Mouse (Mus musculus) heart, embryonic 16.5 days (tissue): Measurements from ENCODE around the gene Spesp1. TPM values are rescaled to one million over a fixed set of nuclear protein-coding genes. Genes with fewer than 3 reads are reported as not detected.

Experiments used
- ATAC-seq: fragments of 200-750 bp; cut with Nextera tagmentation; replicated peaks from 2 replicates; pipeline ENCODE4 v1.8.0; 2017; ENCODE audit warnings: moderate number of reproducible peaks; ENCODE audit not compliant: insufficient read depth, low FRiP score; ENCODE audit errors: extremely low read depth
- H3K27ac ChIP-seq: fragments of 300-500 bp; sonication (generic); 2 replicates; pipeline ENCODE4 v1.5.1; 2014; ENCODE audit warnings: mild to moderate bottlenecking, low read length, control low read depth, moderate library complexity
- H3K27me3 ChIP-seq: fragments of 300-500 bp; sonication (generic); 2 replicates; pipeline ENCODE4 v1.6.1; 2014; ENCODE audit warnings: low read length, mixed read lengths; ENCODE audit not compliant: control insufficient read depth, insufficient read depth
- H3K36me3 ChIP-seq: fragments of 300-500 bp; sonication (generic); 2 replicates; pipeline ENCODE4 v1.6.1; 2014; ENCODE audit not compliant: control insufficient read depth, insufficient read depth
- H3K4me1 ChIP-seq: fragments of 300-500 bp; sonication (generic); 2 replicates; pipeline ENCODE4 v1.6.1; 2014; ENCODE audit warnings: low read length, mixed read lengths; ENCODE audit not compliant: control insufficient read depth, insufficient read depth
- H3K4me2 ChIP-seq: fragments of 300-500 bp; sonication (generic); 2 replicates; pipeline ENCODE4 v1.6.1; 2014; ENCODE audit warnings: low read depth, mild to moderate bottlenecking, control low read depth, low read length
- H3K4me3 ChIP-seq: fragments of 300-500 bp; sonication (generic); 2 replicates; pipeline ENCODE4 v1.5.1; 2014; ENCODE audit warnings: mild to moderate bottlenecking, control low read depth, low read length
- H3K9ac ChIP-seq: fragments of 300-500 bp; sonication (generic); 2 replicates; pipeline ENCODE4 v1.6.1; 2014; ENCODE audit warnings: low read length, control low read depth
- H3K9me3 ChIP-seq: fragments of 300-500 bp; sonication (generic); replicated peaks from 2 replicates; pipeline ENCODE4 v1.6.1; 2016; ENCODE audit warnings: low read length; ENCODE audit not compliant: control insufficient read depth
- WGBS: fragments of 180-500 bp; shearing (Covaris S2); extraction: QIAGEN DNeasy Blood & Tissue Kit; methylation state at CpG from one replicate; pipeline ENCODE4 v1.1.7; 2014; 5-methylcytosine and 5-hydroxymethylcytosine counted together
- polyA plus RNA-seq: library from polyadenylated mRNA; unstranded; fragments of >200 nt; fragmentation: Nextera tagmentation; extraction: Ambion mirVana; gene quantifications from 2 replicates; pipeline ENCODE4 v1.2.1, GENCODE M21; 2015

Spesp1 gene
- polyA plus RNA-seq, 1 experiment from 2014 or later, result not detected

GRCm38 (mm10) chr9:62284266-62284665 is 2.3 kb upstream of the Spesp1 start:
- no peaks in the 10 kb centered on the region for H3K4me1 ChIP-seq
- no peaks in the 10 kb centered on the region for H3K9me3 ChIP-seq
- peaks cover 3% of the 10 kb centered on the region; the same call in 1 of the 2 replicates for H3K27me3 ChIP-seq
- no peak overlapping the region for H3K4me3 ChIP-seq
- 69% methylated on average over 7 of the region's 7 CpGs for whole genome bisulfite sequencing
- no peak for ATAC-seq
- H3K36me3 ChIP-seq, result no peaks in the 10 kb centered on the region
- H3K27ac ChIP-seq, result no peak overlapping the region
- no peak overlapping the region for H3K4me2 ChIP-seq
- H3K9ac ChIP-seq, result no peak overlapping the region

- 72% methylated on average over 4 of the region's 4 CpGs for WGBS
- ATAC-seq, result no peak
- Histone ChIP-seq H3K9ac (no peak overlapping the region), H3K27ac (no peak overlapping the region), H3K4me3 (no peak overlapping the region), H3K4me2 (no peak overlapping the region), H3K27me3 (no peaks in the 10 kb centered on the region), H3K36me3 (no peaks in the 10 kb centered on the region), H3K9me3 (no peaks in the 10 kb centered on the region), H3K4me1 (no peaks in the 10 kb centered on the region)
These were observed 5.1 kb downstream of the Spesp1 start for GRCm38 (mm10) chr9:62276899-62277298.

- Histone ChIP-seq H3K9ac (no peak overlapping the region), H3K36me3 (no peaks in the 10 kb centered on the region), H3K27ac (peak overlapping the region; percentile 19), H3K9me3 (no peaks in the 10 kb centered on the region), H3K27me3 (no peaks in the 10 kb centered on the region), H3K4me1 (no peaks in the 10 kb centered on the region), H3K4me2 (no peak overlapping the region), H3K4me3 (no peak overlapping the region)
- WGBS, result 44% methylated on average over 7 of the region's 7 CpGs
- ATAC-seq, result peak; percentile 79
These were observed 11.1 kb downstream of the Spesp1 start for GRCm38 (mm10) chr9:62270775-62271399.

- no peaks in the 10 kb centered on the region for H3K27me3 ChIP-seq
- no peak overlapping the region for H3K4me3 ChIP-seq
- 81% methylated on average over 1 of the region's 1 CpGs for WGBS
These were observed 12.8 kb downstream of the Spesp1 start for GRCm38 (mm10) chr9:62269161-62269560.

GRCm38 (mm10) chr9:62265278-62265677 is 16.7 kb downstream of the Spesp1 start:
- no peak for ATAC-seq
- Histone ChIP-seq H3K4me2 (no peak overlapping the region), H3K4me1 (no peaks in the 10 kb centered on the region), H3K9ac (no peak overlapping the region), H3K9me3 (no peaks in the 10 kb centered on the region), H3K36me3 (no peaks in the 10 kb centered on the region), H3K27ac (no peak overlapping the region), H3K27me3 (no peaks in the 10 kb centered on the region), H3K4me3 (no peak overlapping the region)
- 69% methylated on average over 10 of the region's 10 CpGs for WGBS

More at GRCm38 (mm10) chr9:62269161-62269560, 12.8 kb downstream of the Spesp1 start:
- H3K9me3 ChIP-seq, result no peaks in the 10 kb centered on the region
- H3K4me1 ChIP-seq, result no peaks in the 10 kb centered on the region
- ATAC-seq, result no peak
- no peak overlapping the region for H3K9ac ChIP-seq
- no peaks in the 10 kb centered on the region for H3K36me3 ChIP-seq
- H3K27ac ChIP-seq, result no peak overlapping the region
- no peak overlapping the region for H3K4me2 ChIP-seq

GRCm38 (mm10) chr9:62263652-62264051 is 18.4 kb downstream of the Spesp1 start:
- no peaks in the 10 kb centered on the region for H3K27me3 ChIP-seq
- H3K4me2 ChIP-seq, result no peak overlapping the region
- WGBS, result 58% methylated on average over 5 of the region's 5 CpGs

GRCm38 (mm10) chr9:62261406-62261805 is 20.6 kb downstream of the Spesp1 start:
- H3K9me3 ChIP-seq, result peaks cover 6% of the 10 kb centered on the region; the same call in 1 of the 2 replicates
- H3K9ac ChIP-seq, result no peak overlapping the region
- H3K4me1 ChIP-seq, result no peaks in the 10 kb centered on the region
- no peak overlapping the region for H3K27ac ChIP-seq
- ATAC-seq, result no peak
- 80% methylated on average over 3 of the region's 3 CpGs for WGBS
- H3K36me3 ChIP-seq, result no peaks in the 10 kb centered on the region
- H3K4me2 ChIP-seq, result no peak overlapping the region
- no peak overlapping the region for H3K4me3 ChIP-seq
- no peaks in the 10 kb centered on the region for H3K27me3 ChIP-seq

More at GRCm38 (mm10) chr9:62263652-62264051, 18.4 kb downstream of the Spesp1 start:
- Histone ChIP-seq H3K36me3 (no peaks in the 10 kb centered on the region), H3K4me1 (no peaks in the 10 kb centered on the region), H3K9me3 (peaks cover 6% of the 10 kb centered on the region; the same call in 1 of the 2 replicates), H3K9ac (no peak overlapping the region), H3K27ac (no peak overlapping the region), H3K4me3 (no peak overlapping the region)
- ATAC-seq, result no peak

- Histone ChIP-seq H3K4me2 (no peak overlapping the region), H3K27me3 (no peaks in the 10 kb centered on the region), H3K9ac (no peak overlapping the region), H3K27ac (no peak overlapping the region), H3K9me3 (peaks cover 6% of the 10 kb centered on the region; the same call in 1 of the 2 replicates), H3K4me1 (no peaks in the 10 kb centered on the region), H3K36me3 (no peaks in the 10 kb centered on the region), H3K4me3 (no peak overlapping the region)
- ATAC-seq, result no peak
- WGBS, result 69% methylated on average over 5 of the region's 5 CpGs
These were observed 21.0 kb downstream of the Spesp1 start for GRCm38 (mm10) chr9:62261006-62261405.

GRCm38 (mm10) chr9:62258005-62258404 is 24.0 kb downstream of the Spesp1 start:
- H3K9me3 ChIP-seq, result peaks cover 6% of the 10 kb centered on the region; the same call in 1 of the 2 replicates
- H3K9ac ChIP-seq, result no peak overlapping the region
- no peak for ATAC-seq
- no peak overlapping the region for H3K4me2 ChIP-seq
- no peaks in the 10 kb centered on the region for H3K27me3 ChIP-seq
- no peak overlapping the region for H3K4me3 ChIP-seq
- H3K4me1 ChIP-seq, result no peaks in the 10 kb centered on the region
- WGBS, result 90% methylated on average over 11 of the region's 11 CpGs
- H3K27ac ChIP-seq, result no peak overlapping the region
- no peaks in the 10 kb centered on the region for H3K36me3 ChIP-seq
